Mouse (Mus musculus) brown adipose tissue, adult 24 weeks (tissue): ENCODE data around the gene Masp1. TPM values are rescaled to one million over a fixed set of nuclear protein-coding genes. Genes with fewer than 3 reads are reported as not detected.

Experiments used
- H3K27ac ChIP-seq: fragments of 200-500 bp; replicated peaks from 2 replicates; pipeline ENCODE4 v1.5.1; 2012; ENCODE audit warnings: low read depth, mild to moderate bottlenecking, low read length
- H3K4me1 ChIP-seq: fragments of 200-500 bp; 2 replicates; pipeline ENCODE4 v1.6.1; 2012; ENCODE audit warnings: low read length, mixed read lengths; ENCODE audit not compliant: control insufficient read depth, insufficient read depth, insufficient read length
- H3K4me3 ChIP-seq: fragments of 200-500 bp; 2 replicates; pipeline ENCODE4 v1.5.1; 2012; ENCODE audit warnings: low read depth, mild to moderate bottlenecking, low read length, moderate library complexity; ENCODE audit not compliant: insufficient read depth
- polyA plus RNA-seq: library from polyadenylated mRNA; stranded (reverse); fragments of >200 nt; gene quantifications from 2 replicates; pipeline ENCODE4 v1.2.4, GENCODE M21; 2012; ENCODE audit not compliant: missing spikeins, insufficient read depth, insufficient read length

Gene Masp1
- polyA plus RNA-seq, 1 experiment = not detected

DNA sequence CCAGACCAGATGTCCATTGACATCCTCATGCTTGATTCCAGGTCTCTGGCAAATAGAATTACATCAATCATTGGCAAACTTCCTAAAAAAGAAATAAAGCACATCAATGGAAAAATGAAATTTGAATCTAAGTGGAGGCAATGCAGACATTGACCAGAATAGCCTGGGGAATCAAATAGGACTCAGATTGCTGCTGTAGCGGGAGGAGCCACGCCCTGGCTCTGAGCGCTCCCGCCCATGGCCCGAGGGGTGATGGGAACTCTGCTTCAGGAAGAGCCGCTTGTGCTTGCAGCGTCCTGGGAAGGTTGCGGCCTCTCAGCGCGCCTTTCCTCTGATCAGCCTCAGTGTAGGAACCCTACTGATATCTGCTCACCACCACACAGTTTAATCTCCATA lies 104.4 kb downstream of the Masp1 start:
- Histone ChIP-seq H3K4me3 (peak overlapping the region; percentile 41; the same call in 1 of the 2 replicates), H3K4me1 (no peaks in the 10 kb centered on the region), H3K27ac (peak overlapping the region; percentile 24; the same call in 1 of the 2 replicates)

- Histone ChIP-seq H3K27ac (no peak overlapping the region), H3K4me3 (no peak overlapping the region), H3K4me1 (no peaks in the 10 kb centered on the region)
Observed at GRCm38 (mm10) chr16:23412930-23413329, 107.7 kb downstream of the Masp1 start.

GRCm38 (mm10) chr16:23403008-23403755 lies 117.4 kb downstream of the Masp1 start:
- Histone ChIP-seq H3K4me1 (no peaks in the 10 kb centered on the region), H3K4me3 (no peak overlapping the region), H3K27ac (no peak overlapping the region)

GRCm38 (mm10) chr16:23401959-23402358 lies 118.7 kb downstream of the Masp1 start:
- Histone ChIP-seq H3K4me3 (no peak overlapping the region), H3K4me1 (no peaks in the 10 kb centered on the region), H3K27ac (no peak overlapping the region)

GRCm38 (mm10) chr16:23401463-23401862 lies 119.2 kb downstream of the Masp1 start:
- no peak overlapping the region for H3K4me3 ChIP-seq
- H3K27ac ChIP-seq = no peak overlapping the region
- H3K4me1 ChIP-seq = no peaks in the 10 kb centered on the region

Other genes starting within 250 kb of the Masp1 start
- not detected in 2 replicates for gene Rtp1, start 91.7 kb downstream of the Masp1 start, polyA plus RNA-seq
- 7.4 and 9.5 TPM in 2 replicates for gene Rtp4, start 524 bp downstream of the Masp1 start, polyA plus RNA-seq